Mouse (Mus musculus) kidney, adult 8-10 months (tissue): ENCODE results near the gene Mfsd5.

Experiments used
- DNase-seq, 2 experiments: peaks; one replicate each; pipeline ENCODE4 v3.0.0; 2022

The Mfsd5 gene

GRCm38 (mm10) chr15:102279092-102279782 is at the start of gene Mfsd5:
Gene Mfsd5, plus strand, starts transcription at chr15:102279454.
- peak; percentile 75 to 78 for DNase-seq

- no peak for DNase-seq
These were observed 48.6 kb upstream of the Mfsd5 start for GRCm38 (mm10) chr15:102230408-102231321.

GRCm38 (mm10) chr15:102231748-102232147 is 47.5 kb upstream of the Mfsd5 start, which contains the start of gene Itgb7:
Gene Itgb7, minus strand, starts transcription at chr15:102231944.
- no peak for DNase-seq

GRCm38 (mm10) chr15:102232764-102233163 is 46.5 kb upstream of the Mfsd5 start:
- no peak for DNase-seq

GRCm38 (mm10) chr15:102233896-102234295 is 45.4 kb upstream of the Mfsd5 start:
- DNase-seq = no peak

- no peak for DNase-seq
These were observed 43.8 kb upstream of the Mfsd5 start for GRCm38 (mm10) chr15:102235371-102236027.

- no peak for DNase-seq
These were observed 40.6 kb upstream of the Mfsd5 start for GRCm38 (mm10) chr15:102238543-102239259.

- peak; percentile 67 to 85 for DNase-seq
These were observed 40.0 kb upstream of the Mfsd5 start for GRCm38 (mm10) chr15:102239260-102239590.

- DNase-seq = no peak
These were observed 39.4 kb upstream of the Mfsd5 start for GRCm38 (mm10) chr15:102239851-102240250.

- DNase-seq = peak; percentile 55 to 62
These were observed 38.6 kb upstream of the Mfsd5 start for GRCm38 (mm10) chr15:102240607-102241006.

- DNase-seq = no peak
These were observed 36.6 kb upstream of the Mfsd5 start for GRCm38 (mm10) chr15:102242404-102243228.

- DNase-seq = no peak
These were observed 35.7 kb upstream of the Mfsd5 start for GRCm38 (mm10) chr15:102243229-102244190.

GRCm38 (mm10) chr15:102244306-102245191 is 34.7 kb upstream of the Mfsd5 start:
- DNase-seq = no peak

- no peak for DNase-seq
These were observed 33.8 kb upstream of the Mfsd5 start for GRCm38 (mm10) chr15:102245461-102245881.

GRCm38 (mm10) chr15:102245891-102246741 is 33.1 kb upstream of the Mfsd5 start:
- DNase-seq = peak; percentile 76 to 77

GRCm38 (mm10) chr15:102246866-102247251 is 32.4 kb upstream of the Mfsd5 start:
- DNase-seq = peak; percentile 97 to 98

- peak; percentile 74 to 78 for DNase-seq
These were observed 31.8 kb upstream of the Mfsd5 start for GRCm38 (mm10) chr15:102247252-102248130.
